Mouse (Mus musculus) lung, postnatal 0 days (tissue): ENCODE results near the gene Dcaf7.

Source experiments
- CTCF ChIP-seq: IDR thresholded peaks from 2 replicates; pipeline ENCODE4 v1.5.1; 2016; ENCODE audit warnings: antibody characterized with exemption, mild to moderate bottlenecking
- EP300 ChIP-seq: IDR thresholded peaks from 2 replicates; pipeline ENCODE4 v1.6.1; 2016; ENCODE audit warnings: antibody characterized with exemption, mild to moderate bottlenecking, control low read depth

GRCm38 (mm10) chr11:106045780-106046179 is 9.1 kb downstream of the Dcaf7 start:
- TF ChIP-seq CTCF (no peak), EP300 (no peak)
